Mouse (Mus musculus) embryonic facial prominence, embryonic 13.5 days (tissue): Measurements from ENCODE around the gene Cela1. TPM values are rescaled to one million over a fixed set of nuclear protein-coding genes. Genes with fewer than 3 reads are reported as not detected.

ENCODE experiments used
- ATAC-seq: fragments of 200-750 bp; cut with Nextera tagmentation; 2 replicates; pipeline ENCODE4 v1.8.0; 2017; ENCODE audit warnings: low read depth; ENCODE audit not compliant: insufficient number of reproducible peaks, insufficient read depth, low FRiP score, low TSS enrichment
- H3K27ac ChIP-seq: fragments of 300-500 bp; sonication (generic); 2 replicates; pipeline ENCODE4 v1.5.1; 2015; ENCODE audit warnings: moderate library complexity, mild to moderate bottlenecking, inconsistent platforms
- H3K27me3 ChIP-seq: fragments of 300-500 bp; sonication (generic); 2 replicates; pipeline ENCODE4 v1.6.1; 2015; ENCODE audit warnings: mild to moderate bottlenecking, inconsistent platforms
- H3K36me3 ChIP-seq: fragments of 300-500 bp; sonication (generic); 2 replicates; pipeline ENCODE4 v1.6.1; 2015; ENCODE audit warnings: mild to moderate bottlenecking, inconsistent platforms
- H3K4me1 ChIP-seq: fragments of 300-500 bp; sonication (generic); 2 replicates; pipeline ENCODE4 v1.6.1; 2015; ENCODE audit warnings: inconsistent platforms
- H3K4me2 ChIP-seq: fragments of 300-500 bp; sonication (generic); 2 replicates; pipeline ENCODE4 v1.6.1; 2015; ENCODE audit warnings: moderate library complexity, mild to moderate bottlenecking, inconsistent platforms
- H3K4me3 ChIP-seq: fragments of 300-500 bp; sonication (generic); 2 replicates; pipeline ENCODE4 v1.5.1; 2015; ENCODE audit warnings: mild to moderate bottlenecking, inconsistent platforms
- H3K9ac ChIP-seq: fragments of 300-500 bp; sonication (generic); 2 replicates; pipeline ENCODE4 v1.6.1; 2015; ENCODE audit warnings: mild to moderate bottlenecking, inconsistent platforms
- H3K9me3 ChIP-seq: fragments of 300-500 bp; sonication (generic); 2 replicates; pipeline ENCODE4 v1.6.1; 2016; ENCODE audit warnings: inconsistent platforms
- WGBS: fragments of 180-500 bp; shearing (Covaris S2); methylation state at CpG from one replicate; pipeline ENCODE4 v1.1.7; 2015; ENCODE audit warnings: mixed read lengths; 5-methylcytosine and 5-hydroxymethylcytosine counted together
- polyA plus RNA-seq: library from polyadenylated mRNA; unstranded; fragments of >200 nt; fragmentation: Nextera tagmentation; extraction: Ambion mirVana; gene quantifications from 2 replicates; pipeline ENCODE4 v1.2.1, GENCODE M21; 2015

Cela1 gene
- polyA plus RNA-seq, 1 experiment from 2014 or later: 1.5 TPM

GRCm38 (mm10) chr15:100684450-100684849 is 3.3 kb downstream of the Cela1 start:
- 69% methylated on average over 10 of the region's 10 CpGs for WGBS
- H3K4me3 ChIP-seq: no peak overlapping the region
- H3K4me2 ChIP-seq: no peak overlapping the region
- H3K27ac ChIP-seq: no peak overlapping the region
- no peaks in the 10 kb centered on the region for H3K36me3 ChIP-seq
- H3K27me3 ChIP-seq: peaks cover 10% of the 10 kb centered on the region; the same call in 1 of the 2 replicates
- no peaks in the 10 kb centered on the region for H3K9me3 ChIP-seq
- no peak for ATAC-seq
- peaks cover 6% of the 10 kb centered on the region; the same call in 1 of the 2 replicates for H3K4me1 ChIP-seq
- no peak overlapping the region for H3K9ac ChIP-seq

GRCm38 (mm10) chr15:100683041-100683440 is 4.7 kb downstream of the Cela1 start:
- H3K4me2 ChIP-seq: no peak overlapping the region
- H3K4me1 ChIP-seq: peaks cover 6% of the 10 kb centered on the region; the same call in 1 of the 2 replicates
- H3K9ac ChIP-seq: no peak overlapping the region
- peaks cover 10% of the 10 kb centered on the region; the same call in 1 of the 2 replicates for H3K27me3 ChIP-seq
- no peaks in the 10 kb centered on the region for H3K36me3 ChIP-seq
- no peaks in the 10 kb centered on the region for H3K9me3 ChIP-seq
- 44% methylated on average over 2 of the region's 2 CpGs for WGBS
- H3K4me3 ChIP-seq: no peak overlapping the region
- no peak for ATAC-seq
- H3K27ac ChIP-seq: no peak overlapping the region

- Histone ChIP-seq H3K4me3 (no peak overlapping the region), H3K27me3 (peaks cover 10% of the 10 kb centered on the region; the same call in 1 of the 2 replicates), H3K4me2 (no peak overlapping the region), H3K4me1 (peaks cover 3% of the 10 kb centered on the region; the same call in 1 of the 2 replicates), H3K36me3 (no peaks in the 10 kb centered on the region), H3K9me3 (no peaks in the 10 kb centered on the region), H3K27ac (no peak overlapping the region), H3K9ac (no peak overlapping the region)
- no peak for ATAC-seq
- 32% methylated on average over 7 of the region's 7 CpGs for WGBS
Observed at GRCm38 (mm10) chr15:100681770-100682169, 6.0 kb downstream of the Cela1 start.

- H3K27me3 ChIP-seq: peaks cover 8% of the 10 kb centered on the region; the same call in 1 of the 2 replicates
- no peak overlapping the region for H3K4me3 ChIP-seq
- no peaks in the 10 kb centered on the region for H3K36me3 ChIP-seq
- peaks cover 3% of the 10 kb centered on the region; the same call in 1 of the 2 replicates for H3K4me1 ChIP-seq
- no peak overlapping the region for H3K27ac ChIP-seq
- ATAC-seq: no peak
- H3K9me3 ChIP-seq: no peaks in the 10 kb centered on the region
- H3K9ac ChIP-seq: no peak overlapping the region
- WGBS: 39% methylated on average over 3 of the region's 3 CpGs
- H3K4me2 ChIP-seq: no peak overlapping the region
Observed at GRCm38 (mm10) chr15:100680381-100680780, 7.3 kb downstream of the Cela1 start.

- Histone ChIP-seq H3K9ac (no peak overlapping the region), H3K27ac (no peak overlapping the region), H3K4me3 (no peak overlapping the region), H3K4me1 (no peaks in the 10 kb centered on the region), H3K27me3 (no peaks in the 10 kb centered on the region), H3K4me2 (no peak overlapping the region), H3K36me3 (no peaks in the 10 kb centered on the region), H3K9me3 (no peaks in the 10 kb centered on the region)
- 90% methylated on average over 14 of the region's 14 CpGs for WGBS
- ATAC-seq: no peak
Observed at GRCm38 (mm10) chr15:100679005-100679404, 8.7 kb downstream of the Cela1 start.

- Histone ChIP-seq H3K9ac (no peak overlapping the region), H3K27ac (no peak overlapping the region), H3K27me3 (no peaks in the 10 kb centered on the region), H3K9me3 (no peaks in the 10 kb centered on the region), H3K4me3 (no peak overlapping the region), H3K4me1 (no peaks in the 10 kb centered on the region), H3K4me2 (no peak overlapping the region), H3K36me3 (no peaks in the 10 kb centered on the region)
- ATAC-seq: no peak
- 61% methylated on average over 12 of the region's 12 CpGs for WGBS
Observed at GRCm38 (mm10) chr15:100678581-100678980, 9.1 kb downstream of the Cela1 start.

GRCm38 (mm10) chr15:100677675-100678074 is 10.0 kb downstream of the Cela1 start:
- H3K4me1 ChIP-seq: no peaks in the 10 kb centered on the region
- no peak overlapping the region for H3K9ac ChIP-seq
- ATAC-seq: no peak
- 88% methylated on average over 8 of the region's 8 CpGs for WGBS
- H3K4me3 ChIP-seq: no peak overlapping the region
- no peak overlapping the region for H3K4me2 ChIP-seq
- H3K27ac ChIP-seq: no peak overlapping the region
- H3K27me3 ChIP-seq: no peaks in the 10 kb centered on the region
- H3K9me3 ChIP-seq: no peaks in the 10 kb centered on the region
- no peaks in the 10 kb centered on the region for H3K36me3 ChIP-seq

GRCm38 (mm10) chr15:100676521-100676920 is 11.2 kb downstream of the Cela1 start:
- 86% methylated on average over 1 of the region's 1 CpGs for WGBS
- no peak for ATAC-seq

GRCm38 (mm10) chr15:100675486-100675885 is 12.2 kb downstream of the Cela1 start:
- Histone ChIP-seq H3K4me3 (no peak overlapping the region), H3K27me3 (no peaks in the 10 kb centered on the region), H3K4me2 (no peak overlapping the region), H3K9ac (no peak overlapping the region), H3K9me3 (no peaks in the 10 kb centered on the region), H3K4me1 (no peaks in the 10 kb centered on the region), H3K27ac (no peak overlapping the region), H3K36me3 (no peaks in the 10 kb centered on the region)
- no peak for ATAC-seq
- WGBS: 44% methylated on average over 3 of the region's 3 CpGs

More at GRCm38 (mm10) chr15:100676521-100676920, 11.2 kb downstream of the Cela1 start:
- Histone ChIP-seq H3K27ac (no peak overlapping the region), H3K36me3 (no peaks in the 10 kb centered on the region), H3K4me2 (no peak overlapping the region), H3K9ac (no peak overlapping the region), H3K4me1 (no peaks in the 10 kb centered on the region), H3K9me3 (no peaks in the 10 kb centered on the region), H3K27me3 (no peaks in the 10 kb centered on the region), H3K4me3 (no peak overlapping the region)

GRCm38 (mm10) chr15:100674566-100674965 is 13.2 kb downstream of the Cela1 start:
- Histone ChIP-seq H3K4me1 (no peaks in the 10 kb centered on the region), H3K27me3 (no peaks in the 10 kb centered on the region), H3K9ac (no peak overlapping the region), H3K36me3 (no peaks in the 10 kb centered on the region), H3K4me2 (no peak overlapping the region), H3K4me3 (no peak overlapping the region), H3K9me3 (no peaks in the 10 kb centered on the region), H3K27ac (no peak overlapping the region)
- 87% methylated on average over 10 of the region's 10 CpGs for WGBS
- ATAC-seq: no peak

- no peak for ATAC-seq
- Histone ChIP-seq H3K9ac (no peak overlapping the region), H3K9me3 (no peaks in the 10 kb centered on the region), H3K4me2 (no peak overlapping the region), H3K36me3 (no peaks in the 10 kb centered on the region), H3K4me3 (no peak overlapping the region), H3K4me1 (no peaks in the 10 kb centered on the region), H3K27me3 (no peaks in the 10 kb centered on the region), H3K27ac (no peak overlapping the region)
- 53% methylated on average over 12 of the region's 12 CpGs for WGBS
Observed at GRCm38 (mm10) chr15:100673585-100674391, 13.9 kb downstream of the Cela1 start.

GRCm38 (mm10) chr15:100670833-100671232 is 16.9 kb downstream of the Cela1 start:
- no peak overlapping the region for H3K4me2 ChIP-seq
- H3K9ac ChIP-seq: no peak overlapping the region
- H3K27ac ChIP-seq: no peak overlapping the region
- peaks cover 11% of the 10 kb centered on the region for H3K4me1 ChIP-seq
- no peaks in the 10 kb centered on the region for H3K27me3 ChIP-seq
- no peaks in the 10 kb centered on the region for H3K36me3 ChIP-seq
- H3K4me3 ChIP-seq: no peak overlapping the region
- no peak for ATAC-seq
- 64% methylated on average over 5 of the region's 5 CpGs for WGBS
- no peaks in the 10 kb centered on the region for H3K9me3 ChIP-seq
